Mouse (Mus musculus) c-Kit-positive CD71-positive TER-119-negative erythroid progenitor cells, embryonic 14.5 days (primary cell): ENCODE measurements around the gene Arhgef10l.

Experiments
- DNase-seq: peaks from one replicate; pipeline ENCODE4 v3.0.0-alpha.2; 2013; ENCODE audit warnings: low read depth

The Arhgef10l gene

GRCm38 (mm10) chr4:140694551-140695060 lies 28.8 kb upstream of the Arhgef10l start:
- DNase-seq = no peak

GRCm38 (mm10) chr4:140693513-140693912 lies 27.7 kb upstream of the Arhgef10l start:
- DNase-seq = no peak

- no peak for DNase-seq
Observed at GRCm38 (mm10) chr4:140691481-140691880, 25.7 kb upstream of the Arhgef10l start.

GRCm38 (mm10) chr4:140689873-140690655 lies 24.3 kb upstream of the Arhgef10l start:
- DNase-seq = no peak

- no peak for DNase-seq
Observed at GRCm38 (mm10) chr4:140688826-140689425, 23.1 kb upstream of the Arhgef10l start.

- DNase-seq = no peak
Observed at GRCm38 (mm10) chr4:140688044-140688825, 22.4 kb upstream of the Arhgef10l start.

GRCm38 (mm10) chr4:140684881-140685303 lies 19.1 kb upstream of the Arhgef10l start:
- no peak for DNase-seq

GRCm38 (mm10) chr4:140684141-140684871 lies 18.5 kb upstream of the Arhgef10l start:
- no peak for DNase-seq

GRCm38 (mm10) chr4:140683608-140684007 lies 17.8 kb upstream of the Arhgef10l start:
- no peak for DNase-seq

GRCm38 (mm10) chr4:140680731-140681397 lies 15.1 kb upstream of the Arhgef10l start:
- no peak for DNase-seq

- no peak for DNase-seq
Observed at GRCm38 (mm10) chr4:140679723-140680380, 14.0 kb upstream of the Arhgef10l start.

- DNase-seq = no peak
Observed at GRCm38 (mm10) chr4:140679038-140679437, 13.2 kb upstream of the Arhgef10l start.

- no peak for DNase-seq
Observed at GRCm38 (mm10) chr4:140674345-140674926, 8.6 kb upstream of the Arhgef10l start.

GRCm38 (mm10) chr4:140673527-140674264 lies 7.9 kb upstream of the Arhgef10l start:
- no peak for DNase-seq

GRCm38 (mm10) chr4:140667802-140668201 lies 2.0 kb upstream of the Arhgef10l start:
- no peak for DNase-seq

GRCm38 (mm10) chr4:140665053-140665452 lies 759 bp downstream of the Arhgef10l start:
- DNase-seq = no peak

GRCm38 (mm10) chr4:140662882-140663585 lies 2.8 kb downstream of the Arhgef10l start:
- DNase-seq = no peak

- DNase-seq = no peak
Observed at GRCm38 (mm10) chr4:140662453-140662852, 3.4 kb downstream of the Arhgef10l start.
